Mouse (Mus musculus) ES-Bruce4 (cell line): Measurements from ENCODE around the gene Zcchc3.

Experiments used
- CTCF ChIP-seq: IDR thresholded peaks from one replicate; pipeline ENCODE4 v1.8.1; 2011; ENCODE audit warnings: low read depth, low read length
- EP300 ChIP-seq: IDR thresholded peaks from 2 replicates; pipeline ENCODE4 v1.6.1; 2011; ENCODE audit warnings: low read depth, low read length; ENCODE audit not compliant: insufficient read depth
- POLR2A ChIP-seq: IDR thresholded peaks from one replicate; pipeline ENCODE4 v1.8.1; 2011; ENCODE audit warnings: low read length; ENCODE audit not compliant: insufficient read depth

DNA sequence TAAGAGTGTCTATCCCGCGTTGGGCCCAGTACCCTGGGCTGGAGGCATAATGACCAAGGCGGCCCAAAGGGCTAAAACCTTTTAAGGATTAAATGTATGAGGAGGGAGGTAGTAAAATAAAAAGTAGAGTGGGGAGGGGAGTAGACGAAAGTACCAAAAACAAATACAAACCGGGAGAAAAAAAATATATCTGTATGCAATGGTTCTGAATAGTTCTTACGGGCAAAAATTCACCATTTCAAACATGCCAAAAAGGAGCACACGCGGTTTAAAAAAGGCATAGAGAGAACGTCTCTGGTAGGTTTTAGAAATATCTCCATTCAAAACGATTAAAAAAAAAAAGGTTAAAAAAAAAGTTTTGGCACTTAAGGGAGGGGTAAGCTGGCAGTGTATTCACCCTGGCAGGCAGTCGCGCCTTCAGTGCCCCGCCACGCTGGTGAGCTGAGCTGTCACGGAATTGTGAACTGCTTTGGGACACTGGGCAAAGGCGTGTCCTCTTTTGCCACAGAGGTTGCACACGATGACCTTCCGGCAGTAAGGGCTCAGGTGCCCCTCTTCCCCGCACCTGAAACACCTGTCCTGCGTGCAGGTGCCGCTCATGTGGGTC lies 1.6 kb downstream of the Zcchc3 start:
- TF ChIP-seq CTCF (no peak), POLR2A (no peak), EP300 (no peak)
